Mouse (Mus musculus) liver, embryonic 14.5 days (tissue): ENCODE results near the gene Gm5725.
"Not testable (repeated sequence)": the region's sequence is repeated elsewhere in the genome, so short reads cannot be mapped to it uniquely, and the experiment has no call there.

ENCODE experiments used
- CTCF ChIP-seq: IDR thresholded peaks from 2 replicates; pipeline ENCODE4 v1.5.1; 2016; ENCODE audit warnings: antibody characterized with exemption, low read depth, control low read depth
- EP300 ChIP-seq: IDR thresholded peaks from 2 replicates; pipeline ENCODE4 v1.6.1; 2016; ENCODE audit warnings: antibody characterized with exemption, low read depth

GRCm38 (mm10) chr7:21796628-21797027 lies 47.4 kb downstream of the Gm5725 start, which contains the start of gene Gm4177:
- not testable (repeated sequence) for TF ChIP-seq CTCF, EP300
